8 mouse cellular contexts compared by ENCODE assay signal in genomic region chr7:30625530-30626384, GRCm38 (mm10). TPM values are rescaled to one million over a fixed set of nuclear protein-coding genes. Genes with fewer than 3 reads are reported as not detected.
DNase-seq lines count a peak whose midpoint lies in the region; ATAC-seq and TF ChIP-seq lines count a peak whose summit lies in the region.

Cox6b1 (minus strand) TSS chr7:30626151.

- TF ChIP-seq RAD21 in MEL (IDR thresholded peaks at IDR 0.05; ENCODE audit: low read depth, low read length), result no peak

- peak; percentile 80 to 93; a peak in 3 of 4 replicates for TF ChIP-seq POLR2A in MEL (IDR thresholded peaks at IDR 0.05; ENCODE audit: control insufficient read depth in 1 of 2, insufficient read depth in 1 of 2, low read depth in 1 of 2, low read length in 2 of 2, poor library complexity in 1 of 2)

- WGBS in forebrain, embryonic 16.5 days, result 1% methylated on average over 44 of the region's 44 CpGs
- WGBS in lung, embryonic 15.5 days, result 2% methylated on average over 44 of the region's 44 CpGs

- H3K4me2 ChIP-seq in forebrain, embryonic 16.5 days (ENCODE audit: low read length), result peak within 1 kb of the TSS; percentile 97
- peak within 1 kb of the TSS; percentile 76 for H3K4me2 ChIP-seq in lung, embryonic 15.5 days

- H3K4me1 ChIP-seq in MEL (ENCODE audit: control insufficient read depth in 1 of 2, insufficient read depth in 2 of 2, low read length in 2 of 2), result peaks cover 0 to 6% of the 10 kb centered on the region in 2 experiments; a peak in 2 of 4 replicates
- peaks cover 9% of the 10 kb centered on the region for H3K4me1 ChIP-seq in forebrain, embryonic 16.5 days (replicated peaks; ENCODE audit: control insufficient read depth, insufficient read depth, low read length)
- H3K4me1 ChIP-seq in lung, embryonic 15.5 days, result peaks cover 10% of the 10 kb centered on the region

- peaks cover 5 to 13% of the 10 kb centered on the region in 2 experiments for H3K36me3 ChIP-seq in MEL (ENCODE audit: control insufficient read depth in 1 of 2, insufficient read depth in 2 of 2, low read length in 2 of 2)
- H3K36me3 ChIP-seq in forebrain, embryonic 16.5 days (ENCODE audit: control insufficient read depth, insufficient read depth), result peaks cover 6% of the 10 kb centered on the region; the same call in 1 of the 2 replicates
- H3K36me3 ChIP-seq in lung, embryonic 15.5 days, result peaks cover 32% of the 10 kb centered on the region

- peak; percentile 96 for ATAC-seq in forebrain, embryonic 16.5 days
- ATAC-seq in lung, embryonic 15.5 days (ENCODE audit: borderline replicate concordance, extremely low read depth, low FRiP score, low TSS enrichment), result peak; percentile 93

- peak; percentile 97 for DNase-seq in MEL (ENCODE audit: low read depth, low spot score)
- peak; percentile 84 to 87 for DNase-seq in cerebellum, adult 18-20 months
- peak; percentile 85 to 87 for DNase-seq in heart, postnatal 36 days
- peak; percentile 82 to 83 for DNase-seq in layer of hippocampus, adult 8-10 months (ENCODE audit: low spot score in 2 of 2)
- DNase-seq in ovary, adult 18-20 months (ENCODE audit: low spot score), result peak; percentile 80
- peak; percentile 94 for DNase-seq in thymus, postnatal 0 days (ENCODE audit: low spot score)

- peak within 1 kb of the TSS; percentile 84 to 94 for H3K4me3 ChIP-seq in MEL (ENCODE audit: control insufficient read depth in 1 of 2, insufficient read depth in 1 of 2, low read depth in 2 of 2, low read length in 2 of 2)
- peak within 1 kb of the TSS; percentile 93 for H3K4me3 ChIP-seq in forebrain, embryonic 16.5 days (replicated peaks; ENCODE audit: low read length)
- H3K4me3 ChIP-seq in lung, embryonic 15.5 days, result peak within 1 kb of the TSS; percentile 79

- H3K27ac ChIP-seq in MEL (ENCODE audit: control insufficient read depth, low read depth, low read length), result peak within 1 kb of the TSS; percentile 73
- peak within 1 kb of the TSS; percentile 41; the same call in 1 of the 2 replicates for H3K27ac ChIP-seq in forebrain, embryonic 16.5 days (ENCODE audit: low read length)
- H3K27ac ChIP-seq in lung, embryonic 15.5 days, result no peak within 1 kb of the TSS; the same call in 1 of the 2 replicates

- intact Hi-C loops in heart, postnatal 36 days (cut with DNase I), result loop anchor here (2.0 kb wide), 1 partner anchor 23 kb away; no protein-coding TSS in a partner anchor

- H3K27me3 ChIP-seq in MEL (ENCODE audit: control insufficient read depth in 1 of 2, insufficient read depth in 2 of 2, low read length in 2 of 2), result peaks cover 2 to 3% of the 10 kb centered on the region in 2 experiments; a peak in 3 of 4 replicates
- H3K27me3 ChIP-seq in forebrain, embryonic 16.5 days (replicated peaks; ENCODE audit: control insufficient read depth, insufficient read depth, low read length), result peaks cover 6% of the 10 kb centered on the region; the same call in 1 of the 2 replicates
- no peaks in the 10 kb centered on the region; the same call in 1 of the 2 replicates for H3K27me3 ChIP-seq in lung, embryonic 15.5 days

- H3K9me3 ChIP-seq in MEL (replicated peaks; ENCODE audit: insufficient read depth, low read length), result no peaks in the 10 kb centered on the region
- H3K9me3 ChIP-seq in forebrain, embryonic 16.5 days (ENCODE audit: control insufficient read depth, low read length), result no peaks in the 10 kb centered on the region
- H3K9me3 ChIP-seq in lung, embryonic 15.5 days, result no peaks in the 10 kb centered on the region

- TF ChIP-seq EP300 in MEL (IDR thresholded peaks at IDR 0.05; ENCODE audit: low read depth in 1 of 2, low read length in 2 of 2), result no peak

- H3K79me2 ChIP-seq in MEL (ENCODE audit: control insufficient read depth, insufficient read depth, low read length, poor library complexity), result peaks cover 20% of the 10 kb centered on the region

- no peak for TF ChIP-seq CTCF in MEL (IDR thresholded peaks at IDR 0.05 in 2 of 3, conservative IDR thresholded peaks at IDR 0.05 in 1 of 3; ENCODE audit: control insufficient read depth in 1 of 3, insufficient read depth in 1 of 3, low read depth in 2 of 3, low read length in 3 of 3, poor library complexity in 1 of 3, severe bottlenecking in 1 of 3)

- peak within 1 kb of the TSS; percentile 98 for H3K9ac ChIP-seq in MEL (ENCODE audit: control insufficient read depth, low read depth, low read length, poor library complexity, severe bottlenecking)
- H3K9ac ChIP-seq in forebrain, embryonic 16.5 days (replicated peaks; ENCODE audit: low read depth, low read length), result peak within 1 kb of the TSS; percentile 77
- H3K9ac ChIP-seq in lung, embryonic 15.5 days, result peak within 1 kb of the TSS; percentile 79

TF ChIP-seq in MEL, 35 proteins besides CTCF, POLR2A, EP300 and RAD21:
- TF ChIP-seq NRF1 (IDR thresholded peaks at IDR 0.05; ENCODE audit: insufficient read depth, low read depth, low read length, poor library complexity, severe bottlenecking) (no peak), TBP (IDR thresholded peaks at IDR 0.05; ENCODE audit: low read depth, low read length) (peak; percentile 83), MAX (IDR thresholded peaks at IDR 0.05; ENCODE audit: low read length) (peak; percentile 32; the same call in 1 of the 2 replicates), MYB (IDR thresholded peaks at IDR 0.05; ENCODE audit: low read depth, low read length) (no peak), MAZ (IDR thresholded peaks at IDR 0.05; ENCODE audit: low read depth, low read length) (no peak), POLR2AphosphoS2 (IDR thresholded peaks at IDR 0.05; ENCODE audit: low read length) (peak; percentile 93), NELFE (IDR thresholded peaks at IDR 0.05; ENCODE audit: low read depth, low read length) (peak; percentile 93), ZKSCAN1 (IDR thresholded peaks at IDR 0.05; ENCODE audit: low read depth, low read length) (no peak), GATA1 (IDR thresholded peaks at IDR 0.05; ENCODE audit: low read depth, low read length) (no peak), GABPA (IDR thresholded peaks at IDR 0.05; ENCODE audit: low read depth, low read length) (peak; percentile 58; the same call in 1 of the 2 replicates), BHLHE40 (IDR thresholded peaks at IDR 0.05; ENCODE audit: borderline replicate concordance, low read depth, low read length) (no peak), ZNF384 (IDR thresholded peaks at IDR 0.05; ENCODE audit: low read depth, low read length) (no peak), ZMIZ1 (IDR thresholded peaks at IDR 0.05; ENCODE audit: low read depth, low read length) (peak; percentile 71; the same call in 1 of the 2 replicates), ZC3H11A (IDR thresholded peaks at IDR 0.05; ENCODE audit: low read depth, low read length) (no peak), TCF12 (IDR thresholded peaks at IDR 0.05; ENCODE audit: low read depth, low read length) (peak; percentile 44; the same call in 1 of the 2 replicates), E2F4 (IDR thresholded peaks at IDR 0.05; ENCODE audit: borderline replicate concordance, low read depth, low read length) (no peak), SIN3A (IDR thresholded peaks at IDR 0.05; ENCODE audit: low read length) (peak; percentile 90), KAT2A (conservative IDR thresholded peaks at IDR 0.05; ENCODE audit: low read depth, low read length) (no peak; the same call in none of the 2 replicates), CHD2 (IDR thresholded peaks at IDR 0.05; ENCODE audit: low read length) (no peak), POLR2AphosphoS5 (IDR thresholded peaks at IDR 0.05; ENCODE audit: borderline replicate concordance, low read depth, low read length) (no peak; the same call in 1 of the 2 replicates), ELF1 (IDR thresholded peaks at IDR 0.05; ENCODE audit: low read depth, low read length) (peak; percentile 78), MEF2A (IDR thresholded peaks at IDR 0.05; ENCODE audit: extremely low read depth, insufficient replicate concordance, low read depth, low read length, poor library complexity, severe bottlenecking) (no peak), TAL1 (IDR thresholded peaks at IDR 0.05; ENCODE audit: low read length) (no peak), HCFC1 (IDR thresholded peaks at IDR 0.05; ENCODE audit: low read depth, low read length) (peak; percentile 93), MAFK (IDR thresholded peaks at IDR 0.05; ENCODE audit: borderline replicate concordance, low read depth, low read length) (no peak), JUND (IDR thresholded peaks at IDR 0.05; ENCODE audit: low read depth, low read length) (0 out of 2 replicates have a peak, but pooled peaks have one; percentile 11), MXI1 (IDR thresholded peaks at IDR 0.05; ENCODE audit: low read depth, low read length) (peak; percentile 64; the same call in 1 of the 2 replicates), ETS1 (IDR thresholded peaks at IDR 0.05; ENCODE audit: low read depth, low read length) (0 out of 2 replicates have a peak, but pooled peaks have one; percentile 10), USF2 (IDR thresholded peaks at IDR 0.05; ENCODE audit: borderline replicate concordance in 1 of 2, insufficient read depth in 1 of 2, low read depth in 1 of 2, low read length in 2 of 2) (no peak), MYC (IDR thresholded peaks at IDR 0.05; ENCODE audit: low read depth, low read length) (peak; percentile 80), RCOR1 (IDR thresholded peaks at IDR 0.05; ENCODE audit: low read depth, low read length) (no peak), CHD1 (IDR thresholded peaks at IDR 0.05; ENCODE audit: low read depth, low read length) (no peak), SMC3 (IDR thresholded peaks at IDR 0.05; ENCODE audit: low read depth, low read length) (no peak), UBTF (IDR thresholded peaks at IDR 0.05; ENCODE audit: borderline replicate concordance, insufficient read depth, low read depth, low read length) (no peak), USF1 (IDR thresholded peaks at IDR 0.05; ENCODE audit: low read depth, low read length) (peak; percentile 73)
TF ChIP-seq in MEL: peak in this region for 15.

RNA-seq across cellular contexts. Expression of gene Cox6b1, which starts in this region (rescaled TPM):
- total RNA-seq in MEL (2012; rRNA removed), result 566 and 611 TPM in 2 replicates
- 100 to 1,000 TPM in 1 of 2 experiments, not detected in 1; 799 TPM for polyA plus RNA-seq in MEL (2012; ENCODE audit: insufficient read depth in 1 of 2, insufficient read length in 2 of 2, low read depth in 1 of 2, low replicate concordance in 2 of 2, missing spikeins in 1 of 2)
- polyA plus RNA-seq in forebrain, embryonic 16.5 days (2015; fragmentation: Nextera tagmentation; extraction: Ambion mirVana), result 860 and 869 TPM in 2 replicates
- 1,000 to 10,000 TPM; 4,758 to 4,785 TPM for total RNA-seq in heart, postnatal 36 days (2021)
- 100 to 1,000 TPM; 631 to 661 (median 651) TPM for total RNA-seq in layer of hippocampus, adult 8-10 months (2022)
- 867 and 890 TPM in 2 replicates for polyA plus RNA-seq in lung, embryonic 15.5 days (2015; fragmentation: Nextera tagmentation; extraction: Ambion mirVana)
- polyA plus RNA-seq in thymus, postnatal 0 days (2015; fragmentation: Nextera tagmentation; extraction: Ambion mirVana), result 989 and 1,078 TPM in 2 replicates
